Mouse (Mus musculus) C2C12 (cell line): ENCODE results near the gene Olfr1223. TPM values are rescaled to one million over a fixed set of nuclear protein-coding genes. Genes with fewer than 3 reads are reported as not detected.

ENCODE experiments used
- H3K27me3 ChIP-seq: one replicate; pipeline ENCODE4 v1.6.1; 2011; ENCODE audit not compliant: control insufficient read depth, insufficient read depth, insufficient read length
- H3K36me3 ChIP-seq: one replicate; pipeline ENCODE4 v1.6.1; 2011; ENCODE audit not compliant: control insufficient read depth, insufficient read depth
- H3K4me3 ChIP-seq: one replicate; pipeline ENCODE4 v1.5.1; 2011; ENCODE audit warnings: mild to moderate bottlenecking, control low read depth; ENCODE audit not compliant: poor library complexity, insufficient read depth, severe bottlenecking
- H3K79me2 ChIP-seq: one replicate; pipeline ENCODE4 v1.6.1; 2011; ENCODE audit not compliant: control insufficient read depth, insufficient read depth
- H3K79me3 ChIP-seq: one replicate; pipeline ENCODE4 v1.6.1; 2011; ENCODE audit warnings: low read depth, control low read depth
- H3ac ChIP-seq: one replicate; pipeline ENCODE3; 2011; ENCODE audit warnings: low read depth; ENCODE audit not compliant: control insufficient read depth, insufficient read length
- CEBPB ChIP-seq: IDR thresholded peaks from one replicate; pipeline ENCODE4 v1.6.1; 2011; ENCODE audit warnings: low read depth, mild to moderate bottlenecking, control low read depth, moderate library complexity
- CTCF ChIP-seq: IDR thresholded peaks from one replicate; pipeline ENCODE4 v1.5.1; 2011; ENCODE audit not compliant: control insufficient read depth, insufficient read depth, insufficient read length
- FOSL1 ChIP-seq: IDR thresholded peaks from one replicate; pipeline ENCODE4 v1.8.0; 2011; ENCODE audit warnings: mild to moderate bottlenecking, low read length; ENCODE audit not compliant: poor library complexity, insufficient read depth, severe bottlenecking
- MAX ChIP-seq: IDR thresholded peaks from one replicate; pipeline ENCODE4 v1.6.1; 2011; ENCODE audit warnings: mild to moderate bottlenecking, control low read depth
- MYOD1 ChIP-seq: IDR thresholded peaks from one replicate; pipeline ENCODE4 v1.6.1; 2011; ENCODE audit warnings: low read depth; ENCODE audit not compliant: control insufficient read depth, insufficient read length
- MYOG ChIP-seq: IDR thresholded peaks from one replicate; pipeline ENCODE4 v1.6.1; 2011; ENCODE audit not compliant: control insufficient read depth, insufficient read length; ENCODE audit errors: extremely low read depth
- USF1 ChIP-seq: IDR thresholded peaks from one replicate; pipeline ENCODE4 v1.6.1; 2011; ENCODE audit warnings: low read depth, mild to moderate bottlenecking, control low read depth, moderate library complexity
- polyA plus RNA-seq: library from polyadenylated mRNA; unstranded; fragments of >200 nt; fragmentation: generic; extraction: Trizol; gene quantifications from one replicate; pipeline ENCODE4 v1.2.1, GENCODE M21; 2012; ENCODE audit warnings: missing spikeins

Gene Olfr1223
- polyA plus RNA-seq, 1 experiment = not detected

- Histone ChIP-seq H3K36me3 (no peaks in the 10 kb centered on the region), H3K79me2 (no peaks in the 10 kb centered on the region), H3ac (no peak within 1 kb of the TSS), H3K27me3 (no peaks in the 10 kb centered on the region), H3K79me3 (no peaks in the 10 kb centered on the region), H3K4me3 (no peak within 1 kb of the TSS)
- TF ChIP-seq CEBPB (no peak), FOSL1 (no peak), USF1 (no peak), CTCF (no peak), MYOD1 (no peak), MYOG (no peak), MAX (no peak)
These were observed 34.2 kb downstream of the Olfr1223 start, which contains the start of gene Olfr1221 for GRCm38 (mm10) chr2:89117183-89117582. Gene Olfr1221 (minus strand): TSS chr2:89117283.

- Histone ChIP-seq H3K79me2 (no peaks in the 10 kb centered on the region), H3K4me3 (no peak within 1 kb of the TSS), H3K79me3 (no peaks in the 10 kb centered on the region), H3K27me3 (no peaks in the 10 kb centered on the region), H3K36me3 (no peaks in the 10 kb centered on the region), H3ac (no peak within 1 kb of the TSS)
- no peak for TF ChIP-seq MYOD1
- TF ChIP-seq MYOG = no peak
- no peak for TF ChIP-seq FOSL1
- no peak for TF ChIP-seq USF1
- TF ChIP-seq MAX = no peak
- no peak for TF ChIP-seq CEBPB
- TF ChIP-seq CTCF = no peak
These were observed 44.6 kb downstream of the Olfr1223 start, which contains the start of gene Olfr1220 for GRCm38 (mm10) chr2:89106735-89107134. Gene Olfr1220 (minus strand): TSS chr2:89106835.

- TF ChIP-seq USF1 (no peak), MYOD1 (no peak), CEBPB (no peak), FOSL1 (no peak), MYOG (no peak), CTCF (no peak), MAX (no peak)
- H3K4me3 ChIP-seq = no peak overlapping the region
- no peaks in the 10 kb centered on the region for H3K79me2 ChIP-seq
- H3K79me3 ChIP-seq = no peaks in the 10 kb centered on the region
- H3K36me3 ChIP-seq = no peaks in the 10 kb centered on the region
- no peak overlapping the region for H3ac ChIP-seq
- H3K27me3 ChIP-seq = no peaks in the 10 kb centered on the region
These were observed 45.7 kb downstream of the Olfr1223 start for GRCm38 (mm10) chr2:89105651-89106050.

- Histone ChIP-seq H3K27me3 (no peaks in the 10 kb centered on the region), H3K4me3 (no peak overlapping the region), H3K36me3 (no peaks in the 10 kb centered on the region), H3ac (no peak overlapping the region), H3K79me3 (no peaks in the 10 kb centered on the region), H3K79me2 (no peaks in the 10 kb centered on the region)
- TF ChIP-seq FOSL1 (no peak), MYOD1 (no peak), CEBPB (no peak), MYOG (no peak), USF1 (no peak), CTCF (no peak), MAX (no peak)
These were observed 57.5 kb downstream of the Olfr1223 start for GRCm38 (mm10) chr2:89093848-89094247.

Other genes with a start within 250 kb of the Olfr1223 start
- not detected for gene Olfr1208, start 249.2 kb downstream of the Olfr1223 start, polyA plus RNA-seq
- gene Olfr1209, start 236.4 kb downstream of the Olfr1223 start, polyA plus RNA-seq = not detected
- not detected for gene Olfr1211, start 213.4 kb downstream of the Olfr1223 start, polyA plus RNA-seq
- gene Olfr1212, start 197.6 kb downstream of the Olfr1223 start, polyA plus RNA-seq = not detected
- not detected for gene Gm13762, start 171.3 kb downstream of the Olfr1223 start, polyA plus RNA-seq
- gene Olfr1214, start 158.9 kb downstream of the Olfr1223 start, polyA plus RNA-seq = not detected
- gene Olfr1215, start 144.6 kb downstream of the Olfr1223 start, polyA plus RNA-seq = not detected
- gene Olfr1216, start 133.2 kb downstream of the Olfr1223 start, polyA plus RNA-seq = not detected
- not detected for gene Olfr1217, start 119.5 kb downstream of the Olfr1223 start, polyA plus RNA-seq
- gene Olfr1218, start 90.4 kb downstream of the Olfr1223 start, polyA plus RNA-seq = not detected
- gene Olfr1219, start 68.0 kb downstream of the Olfr1223 start, polyA plus RNA-seq = not detected
- not detected for gene Olfr1220, start 44.7 kb downstream of the Olfr1223 start, polyA plus RNA-seq
- not detected for gene Olfr1221, start 34.3 kb downstream of the Olfr1223 start, polyA plus RNA-seq
- not detected for gene Olfr1222, start 18.5 kb downstream of the Olfr1223 start, polyA plus RNA-seq
- gene Olfr1224-ps1, start 12.5 kb upstream of the Olfr1223 start, polyA plus RNA-seq = not detected
- gene Olfr1225, start 23.1 kb upstream of the Olfr1223 start, polyA plus RNA-seq = not detected
- not detected for gene Olfr1226, start 48.5 kb upstream of the Olfr1223 start, polyA plus RNA-seq
- gene Olfr1228, start 102.5 kb upstream of the Olfr1223 start, polyA plus RNA-seq = not detected
- gene Olfr1229, start 136.5 kb upstream of the Olfr1223 start, polyA plus RNA-seq = not detected
- gene Olfr1230, start 145.7 kb upstream of the Olfr1223 start, polyA plus RNA-seq = not detected
- not detected for gene Olfr1231, start 155.5 kb upstream of the Olfr1223 start, polyA plus RNA-seq
- not detected for gene Olfr1232, start 178.1 kb upstream of the Olfr1223 start, polyA plus RNA-seq
- not detected for gene Olfr1233, start 190.8 kb upstream of the Olfr1223 start, polyA plus RNA-seq
- gene Olfr1234, start 213.3 kb upstream of the Olfr1223 start, polyA plus RNA-seq = not detected